Mouse (Mus musculus): ENCODE results near the gene Utp20. TPM values are rescaled to one million over a fixed set of nuclear protein-coding genes. Genes with fewer than 3 reads are reported as not detected.
"Not testable (repeated sequence)": the region's sequence is repeated elsewhere in the genome, so short reads cannot be mapped to it uniquely, and the experiment has no call there.

The Utp20 gene
- total RNA-seq (2017), result 7.4 to 17.3 TPM (median 12.4 TPM) in 3 replicates

GRCm38 (mm10) chr10:88826188-88826946 is at the start of gene Utp20:
TSS of gene Utp20 (minus strand) at chr10:88826804.
- peak; percentile 98 for ATAC-seq (replicated peaks; ENCODE audit: insufficient number of reproducible peaks, low FRiP score, low TSS enrichment, poor library complexity, severe bottlenecking)

- no peak for ATAC-seq (replicated peaks; ENCODE audit: insufficient number of reproducible peaks, low FRiP score, low TSS enrichment, poor library complexity, severe bottlenecking)
These were observed 48.3 kb upstream of the Utp20 start for GRCm38 (mm10) chr10:88874870-88875269.

- ATAC-seq (replicated peaks; ENCODE audit: insufficient number of reproducible peaks, low FRiP score, low TSS enrichment, poor library complexity, severe bottlenecking), result no peak
These were observed 39.4 kb upstream of the Utp20 start for GRCm38 (mm10) chr10:88866017-88866416.

- no peak for ATAC-seq (replicated peaks; ENCODE audit: insufficient number of reproducible peaks, low FRiP score, low TSS enrichment, poor library complexity, severe bottlenecking)
These were observed 35.7 kb upstream of the Utp20 start for GRCm38 (mm10) chr10:88862293-88862692.

- no peak for ATAC-seq (replicated peaks; ENCODE audit: insufficient number of reproducible peaks, low FRiP score, low TSS enrichment, poor library complexity, severe bottlenecking)
These were observed 34.8 kb upstream of the Utp20 start for GRCm38 (mm10) chr10:88861416-88861815.

GRCm38 (mm10) chr10:88860911-88861310 is 34.3 kb upstream of the Utp20 start:
- ATAC-seq (replicated peaks; ENCODE audit: insufficient number of reproducible peaks, low FRiP score, low TSS enrichment, poor library complexity, severe bottlenecking), result no peak

- no peak for ATAC-seq (replicated peaks; ENCODE audit: insufficient number of reproducible peaks, low FRiP score, low TSS enrichment, poor library complexity, severe bottlenecking)
These were observed 26.7 kb upstream of the Utp20 start for GRCm38 (mm10) chr10:88853326-88853725.

- no peak for ATAC-seq (replicated peaks; ENCODE audit: insufficient number of reproducible peaks, low FRiP score, low TSS enrichment, poor library complexity, severe bottlenecking)
These were observed 23.4 kb upstream of the Utp20 start for GRCm38 (mm10) chr10:88849976-88850375.

- no peak for ATAC-seq (replicated peaks; ENCODE audit: insufficient number of reproducible peaks, low FRiP score, low TSS enrichment, poor library complexity, severe bottlenecking)
These were observed 22.4 kb upstream of the Utp20 start for GRCm38 (mm10) chr10:88848876-88849476.

- ATAC-seq (replicated peaks; ENCODE audit: insufficient number of reproducible peaks, low FRiP score, low TSS enrichment, poor library complexity, severe bottlenecking), result no peak
These were observed 7.6 kb upstream of the Utp20 start for GRCm38 (mm10) chr10:88834227-88834626.

- no peak for ATAC-seq (replicated peaks; ENCODE audit: insufficient number of reproducible peaks, low FRiP score, low TSS enrichment, poor library complexity, severe bottlenecking)
These were observed 1.8 kb upstream of the Utp20 start for GRCm38 (mm10) chr10:88828361-88828760.

- ATAC-seq (replicated peaks; ENCODE audit: insufficient number of reproducible peaks, low FRiP score, low TSS enrichment, poor library complexity, severe bottlenecking), result no peak
These were observed 992 bp upstream of the Utp20 start for GRCm38 (mm10) chr10:88827596-88827995.

GRCm38 (mm10) chr10:88826947-88827306 is 323 bp upstream of the Utp20 start:
- not testable (repeated sequence) for ATAC-seq (replicated peaks; ENCODE audit: insufficient number of reproducible peaks, low FRiP score, low TSS enrichment, poor library complexity, severe bottlenecking)

GRCm38 (mm10) chr10:88817335-88817734 is 9.3 kb downstream of the Utp20 start:
- ATAC-seq (replicated peaks; ENCODE audit: insufficient number of reproducible peaks, low FRiP score, low TSS enrichment, poor library complexity, severe bottlenecking), result no peak

GRCm38 (mm10) chr10:88815256-88815655 is 11.3 kb downstream of the Utp20 start:
- ATAC-seq (replicated peaks; ENCODE audit: insufficient number of reproducible peaks, low FRiP score, low TSS enrichment, poor library complexity, severe bottlenecking), result no peak

GRCm38 (mm10) chr10:88811704-88812103 is 14.9 kb downstream of the Utp20 start:
- no peak for ATAC-seq (replicated peaks; ENCODE audit: insufficient number of reproducible peaks, low FRiP score, low TSS enrichment, poor library complexity, severe bottlenecking)

- peak; percentile 83 for ATAC-seq (replicated peaks; ENCODE audit: insufficient number of reproducible peaks, low FRiP score, low TSS enrichment, poor library complexity, severe bottlenecking)
These were observed 24.4 kb downstream of the Utp20 start for GRCm38 (mm10) chr10:88802236-88802635.

GRCm38 (mm10) chr10:88799381-88799780 is 27.2 kb downstream of the Utp20 start:
- no peak for ATAC-seq (replicated peaks; ENCODE audit: insufficient number of reproducible peaks, low FRiP score, low TSS enrichment, poor library complexity, severe bottlenecking)

- ATAC-seq (replicated peaks; ENCODE audit: insufficient number of reproducible peaks, low FRiP score, low TSS enrichment, poor library complexity, severe bottlenecking), result no peak
These were observed 29.2 kb downstream of the Utp20 start for GRCm38 (mm10) chr10:88797452-88797851.

- ATAC-seq (replicated peaks; ENCODE audit: insufficient number of reproducible peaks, low FRiP score, low TSS enrichment, poor library complexity, severe bottlenecking), result no peak
These were observed 29.7 kb downstream of the Utp20 start for GRCm38 (mm10) chr10:88796939-88797338.

All from monocyte, adult 5-6 weeks (primary cell).